Mouse (Mus musculus) kidney, adult 18-20 months (tissue): ENCODE measurements around the gene Cacna1g.
"Not testable (repeated sequence)": the region's sequence is repeated elsewhere in the genome, so short reads cannot be mapped to it uniquely, and the experiment has no call there.

Experiments
- DNase-seq: peaks from one replicate; pipeline ENCODE4 v3.0.0; 2021

Gene Cacna1g

DNA sequence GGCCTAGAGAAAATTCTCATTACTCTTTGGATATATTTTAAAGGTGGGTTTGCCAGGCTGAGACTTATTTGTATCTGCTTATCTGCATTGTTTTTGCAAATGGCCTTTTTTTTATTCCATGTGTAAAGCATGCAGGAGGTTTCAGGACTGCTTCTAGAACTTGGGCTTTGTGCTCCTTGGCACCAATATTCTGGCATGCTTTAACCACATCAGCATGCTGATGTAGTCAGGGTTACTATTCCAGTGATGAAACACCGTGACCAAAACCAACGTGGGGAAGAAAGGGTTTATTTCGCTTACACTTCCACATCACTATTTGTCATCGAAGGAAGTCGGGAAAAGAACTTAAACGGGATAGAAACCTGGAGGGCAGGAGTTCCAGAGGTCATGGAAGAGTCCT, 73.0 kb downstream of the Cacna1g start:
- DNase-seq: no peak

DNA sequence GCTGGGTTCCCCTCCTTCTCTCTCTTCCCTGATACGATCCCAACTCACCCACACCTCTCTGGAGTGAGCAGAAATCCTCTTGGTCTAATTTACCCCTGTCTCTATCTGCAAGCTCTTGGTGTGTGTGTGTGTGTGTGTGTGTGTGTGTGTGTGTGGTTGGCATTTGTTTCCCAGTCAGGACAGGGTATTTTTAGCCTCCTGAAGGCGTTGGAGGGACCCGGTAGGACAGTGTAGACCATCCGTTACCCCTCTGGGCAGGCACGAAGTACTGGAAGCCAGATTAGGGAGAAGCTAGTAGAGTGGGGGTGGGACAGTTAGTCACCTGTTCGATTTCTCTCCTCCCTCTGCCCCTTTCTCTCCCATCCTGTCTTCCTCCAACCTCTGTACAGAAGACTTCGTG, 79.9 kb downstream of the Cacna1g start:
- no peak for DNase-seq

DNA sequence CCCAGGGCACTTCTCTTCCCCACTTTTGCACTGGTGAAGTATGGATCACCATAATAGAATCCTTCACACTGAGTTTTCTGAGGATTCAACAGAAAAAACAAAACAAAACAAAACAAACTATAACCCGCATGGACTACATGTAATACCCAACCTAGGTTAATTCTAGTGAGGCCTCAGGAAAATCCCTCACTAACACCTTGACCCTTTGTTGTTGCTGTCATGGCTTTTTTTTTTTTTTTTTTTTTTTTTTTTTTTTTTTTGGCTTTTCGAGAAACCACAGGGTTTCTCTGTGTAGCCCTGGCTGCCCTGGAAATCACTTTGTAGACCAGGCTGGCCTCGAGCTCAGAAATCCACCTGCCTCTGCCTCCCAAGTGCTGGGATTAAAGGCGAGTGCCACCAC, 80.5 kb downstream of the Cacna1g start:
- not testable (repeated sequence) for DNase-seq

DNA sequence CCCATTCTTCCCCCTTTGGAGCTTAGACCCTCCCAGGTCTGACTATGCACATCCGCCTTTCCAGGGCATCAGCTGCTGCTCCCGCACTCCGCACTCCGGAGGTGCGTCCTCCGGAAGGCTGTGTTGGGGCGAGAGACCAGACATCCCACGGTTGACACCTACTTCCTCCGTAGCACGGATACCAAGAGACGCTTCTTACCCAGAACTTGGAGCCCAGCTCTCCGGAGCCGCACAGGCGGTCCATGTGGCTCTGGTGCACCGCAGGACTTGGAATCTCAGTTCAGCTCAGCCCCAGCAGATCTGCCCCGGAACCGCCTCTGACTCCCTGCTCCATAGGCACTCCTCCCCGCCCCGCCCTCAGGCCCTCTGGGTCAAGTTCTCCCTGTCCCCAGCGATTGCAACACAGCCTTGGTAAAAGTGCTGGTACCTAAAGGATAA, 81.3 kb downstream of the Cacna1g start, which contains the start of gene Abcc3:
Gene Abcc3 (minus strand): TSS at position 326 of the 438 bp plus-strand sequence.
- DNase-seq: peak; percentile 72

DNA sequence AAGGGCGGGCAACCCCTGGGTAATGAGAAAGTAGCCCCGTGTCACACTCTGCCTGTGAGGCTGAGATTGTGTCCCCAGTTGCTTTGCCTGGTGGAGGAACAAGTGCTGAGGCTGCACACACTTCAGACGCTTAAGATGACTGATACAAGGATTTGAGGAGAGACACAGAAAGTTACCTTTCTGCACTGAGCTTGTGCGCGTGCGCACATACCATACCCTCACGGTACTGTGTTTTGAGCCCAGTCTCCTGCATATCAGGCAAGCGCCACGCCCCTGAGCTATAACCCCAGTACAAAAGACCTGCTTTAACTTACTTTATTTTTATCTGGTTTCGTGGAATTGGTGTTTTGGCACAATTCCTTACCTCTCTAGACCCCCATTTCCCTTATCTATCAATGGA, 82.3 kb downstream of the Cacna1g start:
- DNase-seq: no peak

DNA sequence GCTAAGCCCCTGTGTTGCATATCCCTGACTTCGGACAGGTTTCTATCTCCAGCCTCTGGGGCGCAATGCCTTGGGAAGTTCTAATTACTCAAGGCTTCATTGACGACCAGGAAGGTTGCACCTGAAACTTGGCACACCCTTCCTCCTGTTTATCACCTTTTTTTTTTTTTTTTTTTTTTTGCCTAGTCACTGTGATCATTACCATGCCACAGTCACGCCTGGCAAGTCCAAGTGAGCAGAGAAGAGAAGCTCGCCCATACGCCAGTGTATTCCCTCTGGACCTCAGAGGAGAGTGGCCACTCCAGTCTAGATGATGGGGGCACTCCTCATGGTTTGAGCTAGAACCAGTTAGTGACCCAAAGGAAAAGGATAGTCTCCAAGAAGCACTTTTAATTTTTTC, 83.2 kb downstream of the Cacna1g start:
- no peak for DNase-seq

DNA sequence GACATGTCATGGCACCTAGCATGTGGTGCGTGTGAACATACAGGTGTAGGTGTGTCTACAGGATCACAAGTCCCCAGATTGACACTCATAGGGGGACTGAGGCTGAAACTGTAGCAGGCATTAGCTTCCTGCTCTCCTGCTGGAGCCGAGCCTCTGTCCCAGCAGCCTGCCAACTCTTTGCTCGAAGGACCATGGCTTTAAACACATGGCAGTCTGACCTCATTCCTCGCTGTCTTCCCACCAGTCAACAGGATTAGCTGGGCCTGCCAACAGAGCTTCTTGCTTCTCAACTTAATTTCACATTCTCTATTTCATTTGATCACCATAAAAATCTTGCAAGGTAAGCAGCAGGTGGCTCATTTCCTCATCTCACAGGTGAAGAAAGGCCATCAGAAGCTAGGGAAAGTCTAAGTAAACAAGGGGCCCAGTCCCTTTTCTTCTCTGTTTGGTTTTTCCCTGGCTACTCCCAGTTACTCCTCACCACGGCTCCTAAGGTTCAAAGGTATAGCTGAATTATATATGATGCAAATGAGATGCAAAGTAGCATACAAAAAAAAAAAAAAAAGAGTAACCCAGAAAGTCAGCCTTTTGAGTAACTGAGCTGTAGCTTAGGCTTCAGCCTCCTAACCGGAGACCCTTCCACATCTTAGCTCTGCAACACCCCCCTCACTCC, 84.1 kb downstream of the Cacna1g start:
- DNase-seq: no peak

DNA sequence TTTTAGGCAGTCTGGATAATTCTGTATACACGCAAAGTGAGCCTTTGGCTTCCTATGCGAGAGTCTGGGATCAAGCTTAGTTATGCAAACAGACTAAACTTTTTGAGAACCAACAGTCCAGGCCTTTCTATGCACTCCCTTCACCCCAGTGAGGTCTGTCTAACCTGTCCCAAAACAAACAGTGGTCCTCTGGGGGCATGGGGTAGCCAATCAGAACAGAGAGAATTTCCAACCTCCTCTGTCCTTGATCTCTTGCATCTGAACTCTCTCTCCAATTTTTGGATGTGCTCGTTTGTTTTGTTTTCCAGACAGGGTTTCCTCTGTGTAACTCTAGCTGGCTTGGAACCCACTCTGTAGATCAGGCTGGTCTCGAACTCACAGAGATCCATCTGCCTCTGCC, 85.0 kb downstream of the Cacna1g start:
- DNase-seq: no peak

DNA sequence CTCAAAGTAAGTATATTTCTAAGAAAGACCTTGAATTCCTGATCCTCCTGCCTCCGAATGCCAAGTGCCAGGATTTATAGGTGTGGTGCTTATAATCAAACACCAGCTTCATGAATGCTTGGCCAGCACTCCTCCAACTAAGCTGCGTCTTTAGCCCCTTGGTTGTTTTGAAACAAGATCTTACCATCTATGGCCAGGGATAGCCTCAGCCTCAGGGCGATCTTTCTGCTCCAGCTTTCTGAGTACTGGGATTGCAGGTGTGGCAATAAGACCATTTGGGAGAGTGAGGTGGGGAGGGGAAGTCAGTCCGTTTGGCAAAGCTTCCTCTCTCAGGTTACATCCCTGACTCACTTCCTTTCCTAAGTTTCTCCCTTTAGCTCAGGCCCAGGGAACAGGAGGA, 86.2 kb downstream of the Cacna1g start:
- DNase-seq: no peak

DNA sequence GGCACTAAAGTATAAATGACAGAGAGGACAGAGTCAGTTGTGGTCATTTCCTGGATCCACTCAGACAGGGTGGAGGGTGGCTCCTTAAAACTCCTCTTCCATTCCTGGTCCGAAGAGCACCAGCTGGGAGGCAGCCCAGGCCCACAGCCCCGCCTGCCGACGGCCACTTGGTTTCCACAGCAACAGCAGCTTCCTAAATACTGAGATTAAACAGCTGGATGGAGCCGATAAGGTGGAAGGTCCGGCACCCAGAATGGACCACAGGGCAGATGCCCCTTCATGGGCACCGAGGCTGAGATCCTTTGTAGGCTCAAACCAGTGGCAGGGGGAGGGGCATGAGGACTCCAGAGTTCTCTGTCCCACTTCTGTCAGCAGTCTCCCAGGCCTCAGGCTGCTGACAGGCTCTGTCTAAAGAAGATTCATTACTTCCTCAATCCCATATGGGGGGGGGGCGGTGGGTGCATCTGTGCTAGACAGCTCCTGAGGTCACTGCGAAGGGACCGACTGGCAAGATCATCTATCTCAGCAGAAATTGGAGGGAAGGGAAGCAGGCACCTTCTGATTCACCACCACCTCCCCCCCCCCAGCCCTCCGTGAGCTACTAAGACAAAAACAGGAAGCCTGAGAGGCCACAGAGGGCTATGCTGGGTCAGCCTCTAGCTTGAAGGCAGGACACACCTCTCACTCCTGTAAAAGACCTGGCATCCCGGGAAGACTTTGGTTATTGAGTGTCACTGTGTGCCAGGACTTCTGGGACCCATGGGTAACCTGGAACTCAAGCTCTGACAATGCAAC, 87.8 kb downstream of the Cacna1g start:
- DNase-seq: peak; percentile 70

DNA sequence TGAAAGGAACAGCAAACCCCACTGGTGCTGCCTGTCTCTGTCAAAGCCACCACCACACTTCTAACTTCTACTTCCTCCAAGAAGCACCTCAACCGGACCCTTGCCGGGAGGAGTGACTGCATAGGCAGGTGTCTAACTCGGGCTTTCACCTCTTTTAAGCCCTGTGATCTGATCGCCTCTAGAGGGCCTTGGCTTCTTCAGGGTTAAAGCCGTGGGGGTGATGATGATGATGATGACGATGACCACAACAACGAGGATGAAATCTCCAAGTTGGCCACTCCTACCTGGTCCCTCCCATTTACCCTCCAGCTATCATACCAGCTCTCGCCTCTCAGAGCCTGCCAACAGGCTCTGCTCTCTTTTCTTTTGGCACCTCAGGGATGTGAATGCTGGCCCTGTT, 94.3 kb downstream of the Cacna1g start:
- DNase-seq: no peak

DNA sequence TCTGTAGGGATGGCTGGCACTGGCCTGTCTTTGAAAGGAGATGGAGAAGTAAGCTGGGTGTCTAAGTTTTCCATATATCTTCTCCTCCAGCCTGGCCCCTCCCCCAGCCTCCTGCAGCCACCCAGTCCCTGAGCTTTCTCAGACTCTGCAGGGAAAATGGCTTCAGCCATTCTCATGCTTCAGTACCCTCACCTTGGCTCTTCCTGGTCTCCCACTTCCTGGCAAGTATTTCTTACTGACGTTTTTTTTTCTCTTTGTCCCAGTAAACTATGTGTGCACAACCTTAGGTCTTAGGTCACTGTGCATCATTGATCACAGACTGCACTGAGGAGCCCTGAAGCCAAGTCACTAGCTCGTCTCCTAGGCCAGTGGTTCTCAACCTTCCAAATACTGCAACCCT, 94.9 kb downstream of the Cacna1g start:
- DNase-seq: no peak

DNA sequence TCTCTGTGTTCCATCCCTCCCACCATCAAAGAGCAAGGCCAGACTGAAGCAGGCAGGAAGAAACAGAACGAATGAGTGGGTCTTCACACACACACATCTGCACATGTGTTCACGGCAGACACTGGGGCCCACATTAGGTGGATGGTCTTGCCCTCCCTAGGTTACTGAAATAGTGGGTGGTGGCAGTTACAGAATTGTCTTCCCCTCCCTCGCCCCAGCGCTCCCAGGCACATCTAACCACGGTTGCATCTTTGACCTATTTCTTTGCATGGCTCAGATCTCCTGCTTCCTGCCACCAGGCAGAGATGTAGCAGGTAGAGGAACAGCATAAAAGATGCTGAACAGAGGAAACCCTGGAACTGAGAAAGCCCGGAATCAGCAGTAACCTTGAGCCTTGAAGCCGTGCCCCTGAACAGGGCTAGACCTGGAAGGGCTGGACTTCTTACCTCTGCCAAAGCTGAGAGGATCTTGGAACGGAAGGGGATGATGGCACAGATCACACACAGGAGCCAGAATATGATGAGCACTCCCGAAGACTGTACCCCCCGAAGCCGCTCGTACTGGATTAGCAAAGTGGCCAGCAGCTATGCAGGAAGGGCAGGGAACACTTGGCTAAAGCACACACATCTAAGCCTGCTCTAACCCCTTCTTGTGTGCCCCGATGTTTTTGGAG, 99.6 kb downstream of the Cacna1g start:
- DNase-seq: no peak

DNA sequence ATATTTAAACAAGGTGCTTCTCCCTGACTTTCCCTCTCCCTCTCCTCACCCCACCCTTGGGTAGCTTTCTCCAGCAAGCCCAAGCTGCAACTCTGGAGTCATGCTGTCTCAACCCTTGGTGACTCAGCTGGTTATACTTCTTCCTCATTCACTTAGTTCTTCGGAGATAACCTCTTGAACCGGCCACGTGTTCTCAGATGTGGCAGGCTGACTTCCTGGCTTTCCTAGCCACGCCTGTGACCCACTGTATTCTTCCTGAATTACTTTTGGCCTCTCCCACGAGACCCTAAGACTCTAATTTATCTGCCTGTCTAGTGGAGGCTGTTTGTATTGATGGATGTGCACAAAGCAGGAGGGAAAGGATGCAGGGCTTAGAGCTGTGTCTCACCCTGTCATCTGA, 103.2 kb downstream of the Cacna1g start:
- no peak for DNase-seq

DNA sequence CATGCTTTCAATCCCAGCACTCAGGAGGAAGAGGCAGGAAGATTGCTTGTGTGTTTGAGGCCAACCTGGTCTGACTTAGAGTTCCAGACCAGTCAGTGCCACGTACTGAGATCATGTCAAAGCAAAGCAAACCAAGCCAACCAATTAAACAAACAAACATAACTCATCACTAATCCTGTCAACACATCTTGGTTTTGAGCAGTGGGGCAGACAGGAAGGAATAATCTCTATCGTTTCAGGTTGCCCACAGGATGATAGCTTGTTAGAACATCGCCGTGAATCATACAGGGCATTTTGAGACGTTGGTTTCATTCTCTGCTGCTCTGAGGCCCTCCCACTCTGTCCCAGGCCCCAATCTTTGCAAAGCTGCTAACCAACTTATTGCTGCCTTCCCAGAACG, 104.0 kb downstream of the Cacna1g start:
- no peak for DNase-seq

DNA sequence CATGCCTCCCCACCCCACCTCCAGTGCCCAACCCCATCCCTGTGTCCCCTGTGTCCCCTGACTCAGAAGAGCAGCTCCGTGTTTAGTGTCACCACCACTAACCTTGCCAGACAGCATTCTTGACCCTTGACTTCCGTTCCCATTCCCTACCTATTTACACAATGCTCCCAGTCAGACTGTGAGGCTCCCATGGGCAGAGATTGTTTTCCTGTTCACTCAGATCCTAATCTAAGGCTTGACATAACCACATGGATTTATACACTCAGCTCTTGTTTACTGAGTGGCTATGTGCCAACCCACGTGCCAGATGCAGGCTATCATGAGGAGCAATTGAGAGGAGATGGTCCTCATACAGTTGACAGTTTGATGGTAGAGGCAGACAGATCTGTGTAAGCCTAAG, 108.7 kb downstream of the Cacna1g start:
- no peak for DNase-seq

DNA sequence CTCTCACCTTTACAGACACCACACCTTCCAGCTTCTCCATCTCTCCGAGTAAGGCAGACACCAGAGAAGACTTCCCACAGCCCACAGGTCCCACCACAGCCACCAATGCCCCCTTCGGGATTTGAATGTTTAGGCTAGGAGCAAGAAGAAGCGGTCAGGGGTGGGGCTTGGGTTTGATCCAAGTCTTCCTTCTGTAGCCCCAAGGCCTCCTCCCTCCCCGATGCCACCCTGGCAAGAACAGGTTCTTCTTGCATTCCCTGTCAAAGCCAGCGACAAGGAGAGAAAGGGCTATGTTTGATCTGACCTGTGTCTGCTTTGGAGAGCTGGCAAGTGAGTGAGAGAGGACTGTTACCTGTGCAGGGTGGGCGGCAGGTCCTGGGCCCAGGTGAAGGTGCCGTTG, 110.3 kb downstream of the Cacna1g start:
- DNase-seq: no peak

DNA sequence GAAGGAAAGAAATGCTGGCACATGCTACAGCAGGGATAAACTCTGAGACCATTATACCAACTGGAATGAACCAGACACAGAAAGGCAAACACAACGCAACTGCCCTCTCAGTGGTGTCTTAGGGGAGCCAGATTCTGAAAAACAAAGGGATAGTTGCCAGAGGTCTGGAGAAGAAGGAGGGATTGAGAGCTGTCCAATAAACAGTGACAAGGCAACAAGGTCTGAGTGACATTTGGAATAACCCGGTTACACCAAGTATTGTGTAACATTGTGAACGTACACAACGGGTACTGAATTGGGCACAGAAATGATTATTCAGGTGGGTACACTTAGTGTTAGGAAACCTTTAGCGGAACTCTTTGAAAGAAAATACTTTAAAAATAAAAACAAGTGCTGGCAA, 111.9 kb downstream of the Cacna1g start:
- no peak for DNase-seq

DNA sequence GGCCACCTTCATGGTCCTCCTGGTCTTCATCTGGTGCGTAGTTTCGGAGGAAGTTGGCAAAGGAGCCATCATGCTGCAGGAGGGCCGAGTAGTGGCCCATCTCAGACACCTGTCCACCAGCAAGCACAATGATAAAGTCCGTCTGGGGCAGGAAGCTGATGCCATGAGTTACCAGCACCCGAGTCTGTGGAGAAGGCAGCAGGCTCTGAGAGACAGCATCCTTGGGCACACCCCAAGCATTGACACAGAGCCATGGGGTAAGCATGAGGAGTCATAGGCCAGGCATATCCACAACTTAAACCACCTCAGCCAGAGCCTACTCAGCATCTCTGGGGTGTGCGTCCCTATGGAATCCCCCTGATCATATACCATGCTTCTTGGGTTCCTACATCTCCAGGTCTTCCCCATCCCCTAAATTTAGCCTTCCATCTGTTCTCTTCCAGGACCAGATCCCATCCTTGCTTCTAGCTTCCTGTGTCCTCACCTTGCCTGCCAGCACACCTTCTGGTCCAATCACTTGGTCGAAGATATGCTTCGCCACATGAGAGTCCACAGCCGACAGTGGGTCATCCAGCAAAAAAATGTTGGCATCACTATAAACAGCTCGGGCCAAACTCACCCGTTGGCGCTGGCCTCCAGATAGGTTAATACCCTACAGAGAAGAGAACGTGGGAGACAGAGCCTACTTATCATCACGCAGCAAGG, 112.7 kb downstream of the Cacna1g start:
- DNase-seq: no peak

DNA sequence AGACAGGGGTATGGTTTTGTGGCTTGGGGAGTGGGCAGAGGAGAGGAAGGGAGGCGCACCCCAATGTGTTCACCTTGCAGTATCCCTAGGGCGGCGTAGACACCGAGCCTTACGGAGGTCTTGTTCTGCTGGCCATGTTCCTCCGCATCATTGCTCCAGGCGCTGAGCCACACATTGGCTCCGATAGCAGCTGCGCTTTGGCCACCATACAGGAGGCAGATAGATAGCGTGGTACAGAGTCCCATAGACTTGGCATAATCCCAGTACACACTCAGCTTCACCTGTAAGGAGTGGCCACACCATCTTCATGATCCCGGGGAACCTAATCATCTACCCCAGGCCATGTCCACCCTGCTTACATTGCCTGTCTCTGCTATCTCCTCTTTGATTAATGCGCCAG, 114.8 kb downstream of the Cacna1g start:
- DNase-seq: no peak
